Mouse (Mus musculus): Measurements from ENCODE around the gene Uqcc2. TPM values are rescaled to one million over a fixed set of nuclear protein-coding genes. Genes with fewer than 3 reads are reported as not detected.

Uqcc2 gene
- polyA plus RNA-seq, 1 experiment from 2014 or later = 374 TPM

DNA sequence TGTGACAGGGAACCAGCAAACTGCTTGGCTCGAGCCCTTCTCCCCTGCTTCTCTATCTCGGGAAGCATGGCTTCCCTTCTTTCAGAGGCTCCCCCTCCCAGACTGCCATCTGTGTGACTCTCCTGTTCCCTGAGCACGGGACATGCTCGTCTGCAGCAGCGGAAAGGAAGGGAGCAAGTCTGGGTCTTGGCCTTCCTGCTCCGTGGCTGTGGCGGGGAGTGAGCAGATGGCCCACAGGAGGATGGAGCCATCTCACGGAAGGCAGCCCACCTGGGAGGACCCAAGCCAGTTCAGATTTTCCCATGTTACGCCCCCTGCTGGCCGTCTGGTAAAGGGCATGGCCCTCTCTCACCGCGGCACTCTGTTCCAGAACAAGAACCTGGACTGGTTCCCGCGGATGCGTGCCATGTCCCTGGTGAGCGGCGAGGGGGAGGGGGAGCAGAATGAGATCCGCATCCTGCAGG, 13.1 kb downstream of the Uqcc2 start:
- Histone ChIP-seq H3K36me3 (ENCODE audit: control insufficient read depth, insufficient read depth, low read length) (peaks cover 11% of the 10 kb centered on the region), H3K27me3 (ENCODE audit: control insufficient read depth, insufficient read depth, low read length) (peaks cover 4% of the 10 kb centered on the region; the same call in 1 of the 2 replicates), H3K4me1 (ENCODE audit: control insufficient read depth, insufficient read depth, low read length) (0 out of 2 replicates have a peak, but pooled peaks cover 5% of the 10 kb centered on the region), H3K4me3 (ENCODE audit: low read depth, low read length) (no peak overlapping the region), H3K9ac (ENCODE audit: low read depth, low read length) (0 out of 2 replicates have a peak overlapping the region, but pooled peaks have one; percentile 10), H3K9me3 (replicated peaks; ENCODE audit: control insufficient read depth, low read length) (no peaks in the 10 kb centered on the region), H3K4me2 (0 out of 2 replicates have a peak overlapping the region, but pooled peaks have one; percentile 16), H3K27ac (ENCODE audit: low read depth, low read length) (no peak overlapping the region)
- 13% methylated on average over 18 of the region's 18 CpGs for WGBS (ENCODE audit: insufficient replicate concordance)
- no peak for ATAC-seq (replicated peaks; ENCODE audit: insufficient number of reproducible peaks, low FRiP score, low TSS enrichment)

- Histone ChIP-seq H3K27ac (ENCODE audit: low read depth, low read length) (no peak overlapping the region), H3K4me2 (no peak overlapping the region), H3K36me3 (ENCODE audit: control insufficient read depth, insufficient read depth, low read length) (peaks cover 11% of the 10 kb centered on the region), H3K27me3 (ENCODE audit: control insufficient read depth, insufficient read depth, low read length) (peaks cover 4% of the 10 kb centered on the region; the same call in 1 of the 2 replicates), H3K4me3 (ENCODE audit: low read depth, low read length) (no peak overlapping the region), H3K4me1 (ENCODE audit: control insufficient read depth, insufficient read depth, low read length) (0 out of 2 replicates have a peak, but pooled peaks cover 5% of the 10 kb centered on the region), H3K9me3 (replicated peaks; ENCODE audit: control insufficient read depth, low read length) (no peaks in the 10 kb centered on the region), H3K9ac (ENCODE audit: low read depth, low read length) (no peak overlapping the region)
- 68% methylated on average over 8 of the region's 8 CpGs for WGBS (ENCODE audit: insufficient replicate concordance)
- no peak for ATAC-seq (replicated peaks; ENCODE audit: insufficient number of reproducible peaks, low FRiP score, low TSS enrichment)
Measured at GRCm38 (mm10) chr17:27119954-27120353, 13.8 kb downstream of the Uqcc2 start.

GRCm38 (mm10) chr17:27119540-27119895, 14.2 kb downstream of the Uqcc2 start:
- H3K36me3 ChIP-seq (ENCODE audit: control insufficient read depth, insufficient read depth, low read length) = peaks cover 11% of the 10 kb centered on the region
- 78% methylated on average over 4 of the region's 4 CpGs for WGBS (ENCODE audit: insufficient replicate concordance)

GRCm38 (mm10) chr17:27118676-27119539, 14.8 kb downstream of the Uqcc2 start:
- H3K4me2 ChIP-seq = no peak overlapping the region
- ATAC-seq (replicated peaks; ENCODE audit: insufficient number of reproducible peaks, low FRiP score, low TSS enrichment) = no peak
- H3K27me3 ChIP-seq (ENCODE audit: control insufficient read depth, insufficient read depth, low read length) = peaks cover 4% of the 10 kb centered on the region; the same call in 1 of the 2 replicates
- no peak overlapping the region for H3K9ac ChIP-seq (ENCODE audit: low read depth, low read length)
- no peak overlapping the region for H3K27ac ChIP-seq (ENCODE audit: low read depth, low read length)
- peaks cover 10% of the 10 kb centered on the region for H3K36me3 ChIP-seq (ENCODE audit: control insufficient read depth, insufficient read depth, low read length)
- H3K4me3 ChIP-seq (ENCODE audit: low read depth, low read length) = no peak overlapping the region
- 0 out of 2 replicates have a peak, but pooled peaks cover 5% of the 10 kb centered on the region for H3K4me1 ChIP-seq (ENCODE audit: control insufficient read depth, insufficient read depth, low read length)
- WGBS (ENCODE audit: insufficient replicate concordance) = 70% methylated on average over 25 of the region's 25 CpGs
- no peaks in the 10 kb centered on the region for H3K9me3 ChIP-seq (replicated peaks; ENCODE audit: control insufficient read depth, low read length)

More at GRCm38 (mm10) chr17:27119540-27119895, 14.2 kb downstream of the Uqcc2 start:
- H3K4me2 ChIP-seq = no peak overlapping the region
- H3K9ac ChIP-seq (ENCODE audit: low read depth, low read length) = no peak overlapping the region
- 0 out of 2 replicates have a peak, but pooled peaks cover 5% of the 10 kb centered on the region for H3K4me1 ChIP-seq (ENCODE audit: control insufficient read depth, insufficient read depth, low read length)
- no peak overlapping the region for H3K4me3 ChIP-seq (ENCODE audit: low read depth, low read length)
- H3K27ac ChIP-seq (ENCODE audit: low read depth, low read length) = no peak overlapping the region
- no peaks in the 10 kb centered on the region for H3K9me3 ChIP-seq (replicated peaks; ENCODE audit: control insufficient read depth, low read length)
- H3K27me3 ChIP-seq (ENCODE audit: control insufficient read depth, insufficient read depth, low read length) = peaks cover 4% of the 10 kb centered on the region; the same call in 1 of the 2 replicates
- no peak for ATAC-seq (replicated peaks; ENCODE audit: insufficient number of reproducible peaks, low FRiP score, low TSS enrichment)

- Histone ChIP-seq H3K36me3 (ENCODE audit: control insufficient read depth, insufficient read depth, low read length) (no peaks in the 10 kb centered on the region), H3K4me2 (no peak overlapping the region), H3K9ac (ENCODE audit: low read depth, low read length) (no peak overlapping the region), H3K9me3 (replicated peaks; ENCODE audit: control insufficient read depth, low read length) (no peaks in the 10 kb centered on the region), H3K4me1 (ENCODE audit: control insufficient read depth, insufficient read depth, low read length) (no peaks in the 10 kb centered on the region), H3K4me3 (ENCODE audit: low read depth, low read length) (no peak overlapping the region), H3K27me3 (ENCODE audit: control insufficient read depth, insufficient read depth, low read length) (no peaks in the 10 kb centered on the region), H3K27ac (ENCODE audit: low read depth, low read length) (no peak overlapping the region)
- ATAC-seq (replicated peaks; ENCODE audit: insufficient number of reproducible peaks, low FRiP score, low TSS enrichment) = no peak
- WGBS (ENCODE audit: insufficient replicate concordance) = 88% methylated on average over 7 of the region's 7 CpGs
Measured at GRCm38 (mm10) chr17:27110072-27110471, 23.6 kb downstream of the Uqcc2 start.

- no peaks in the 10 kb centered on the region for H3K9me3 ChIP-seq (replicated peaks; ENCODE audit: control insufficient read depth, low read length)
- 85% methylated on average over 6 of the region's 6 CpGs for WGBS (ENCODE audit: insufficient replicate concordance)
- H3K4me3 ChIP-seq (ENCODE audit: low read depth, low read length) = no peak overlapping the region
- H3K27ac ChIP-seq (ENCODE audit: low read depth, low read length) = no peak overlapping the region
- no peaks in the 10 kb centered on the region for H3K36me3 ChIP-seq (ENCODE audit: control insufficient read depth, insufficient read depth, low read length)
- H3K4me1 ChIP-seq (ENCODE audit: control insufficient read depth, insufficient read depth, low read length) = no peaks in the 10 kb centered on the region
- H3K9ac ChIP-seq (ENCODE audit: low read depth, low read length) = no peak overlapping the region
- no peak for ATAC-seq (replicated peaks; ENCODE audit: insufficient number of reproducible peaks, low FRiP score, low TSS enrichment)
- no peak overlapping the region for H3K4me2 ChIP-seq
- H3K27me3 ChIP-seq (ENCODE audit: control insufficient read depth, insufficient read depth, low read length) = no peaks in the 10 kb centered on the region
Measured at GRCm38 (mm10) chr17:27107936-27108335, 25.8 kb downstream of the Uqcc2 start.

DNA sequence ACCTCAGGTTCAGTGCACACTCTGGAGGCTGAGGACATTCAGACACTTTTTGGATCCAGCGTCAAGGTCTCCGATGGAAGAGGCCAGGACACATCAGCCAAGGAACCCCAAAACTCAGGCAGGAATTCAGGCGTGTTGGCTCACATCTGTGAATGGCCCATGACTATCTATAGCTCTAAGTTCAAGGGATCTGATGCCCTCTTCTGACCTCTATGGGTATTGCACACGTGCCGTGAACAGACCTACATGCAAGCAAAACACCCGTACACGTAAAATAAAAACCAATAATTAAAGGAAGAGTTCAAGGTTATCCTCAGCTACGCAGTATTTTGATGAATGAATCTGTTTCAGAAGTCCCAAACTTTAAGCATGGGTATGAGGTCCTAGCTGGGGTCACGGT, 27.0 kb downstream of the Uqcc2 start:
- H3K4me1 ChIP-seq (ENCODE audit: control insufficient read depth, insufficient read depth, low read length) = no peaks in the 10 kb centered on the region
- H3K9me3 ChIP-seq (replicated peaks; ENCODE audit: control insufficient read depth, low read length) = no peaks in the 10 kb centered on the region
- 84% methylated on average over 9 of the region's 9 CpGs for WGBS (ENCODE audit: insufficient replicate concordance)

GRCm38 (mm10) chr17:27105698-27106470, 27.8 kb downstream of the Uqcc2 start:
- H3K9me3 ChIP-seq (replicated peaks; ENCODE audit: control insufficient read depth, low read length) = no peaks in the 10 kb centered on the region
- no peak overlapping the region for H3K4me3 ChIP-seq (ENCODE audit: low read depth, low read length)
- ATAC-seq (replicated peaks; ENCODE audit: insufficient number of reproducible peaks, low FRiP score, low TSS enrichment) = no peak
- H3K36me3 ChIP-seq (ENCODE audit: control insufficient read depth, insufficient read depth, low read length) = no peaks in the 10 kb centered on the region
- no peaks in the 10 kb centered on the region for H3K4me1 ChIP-seq (ENCODE audit: control insufficient read depth, insufficient read depth, low read length)
- WGBS (ENCODE audit: insufficient replicate concordance) = 72% methylated on average over 17 of the region's 18 CpGs
- H3K4me2 ChIP-seq = no peak overlapping the region
- H3K27ac ChIP-seq (ENCODE audit: low read depth, low read length) = no peak overlapping the region
- H3K9ac ChIP-seq (ENCODE audit: low read depth, low read length) = no peak overlapping the region
- no peaks in the 10 kb centered on the region for H3K27me3 ChIP-seq (ENCODE audit: control insufficient read depth, insufficient read depth, low read length)

More for the DNA sequence above, 27.0 kb downstream of the Uqcc2 start:
- Histone ChIP-seq H3K27ac (ENCODE audit: low read depth, low read length) (no peak overlapping the region), H3K27me3 (ENCODE audit: control insufficient read depth, insufficient read depth, low read length) (no peaks in the 10 kb centered on the region), H3K36me3 (ENCODE audit: control insufficient read depth, insufficient read depth, low read length) (no peaks in the 10 kb centered on the region), H3K9ac (ENCODE audit: low read depth, low read length) (no peak overlapping the region), H3K4me2 (no peak overlapping the region), H3K4me3 (ENCODE audit: low read depth, low read length) (no peak overlapping the region)
- no peak for ATAC-seq (replicated peaks; ENCODE audit: insufficient number of reproducible peaks, low FRiP score, low TSS enrichment)

All from heart, embryonic 11.5 days (tissue).